Mouse (Mus musculus): ENCODE results near the gene Frmpd2.

DNA sequence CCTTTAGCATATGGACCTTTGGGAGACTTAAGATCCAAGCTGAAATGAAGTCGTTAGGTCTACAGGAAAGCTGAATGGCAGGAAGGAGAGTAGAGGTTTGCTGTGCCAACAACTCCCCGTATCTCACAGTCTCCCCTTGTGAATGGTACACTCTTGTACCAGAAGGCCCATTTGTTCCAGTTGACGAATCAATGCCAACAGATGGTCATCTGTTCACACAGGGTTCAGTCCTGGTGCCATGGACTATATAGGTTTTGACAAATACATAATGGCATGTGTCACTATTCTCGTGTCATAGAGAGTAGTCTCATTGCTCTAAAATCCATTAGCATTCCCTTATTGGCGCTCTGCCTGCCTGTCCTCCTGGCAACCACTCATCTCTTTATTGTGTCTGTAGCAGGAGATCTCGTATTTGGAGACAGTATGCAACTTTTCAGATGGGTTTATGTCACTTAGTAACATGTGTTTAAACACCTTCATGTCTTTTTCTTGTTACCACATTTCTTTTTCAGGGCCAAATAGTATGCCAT is 43.3 kb downstream of the Frmpd2 start:
- TF ChIP-seq CTCF (IDR thresholded peaks at IDR 0.05; ENCODE audit: control insufficient read depth, insufficient read depth, insufficient read length), result no peak
- TF ChIP-seq CEBPB (IDR thresholded peaks at IDR 0.05; ENCODE audit: low read depth), result no peak
- TF ChIP-seq MAX (IDR thresholded peaks at IDR 0.05), result no peak
- no peak for TF ChIP-seq MYOD1 (IDR thresholded peaks at IDR 0.05; ENCODE audit: control insufficient read depth, insufficient read length, low read depth)

Data from C2C12 (cell line).